Mouse (Mus musculus): ENCODE measurements around the gene Tbc1d24.

- TF ChIP-seq CTCF (IDR thresholded peaks at IDR 0.05; ENCODE audit: low read depth, low read length) = peak; percentile 92
- no peak for TF ChIP-seq POLR2A (IDR thresholded peaks at IDR 0.05; ENCODE audit: extremely low read depth, insufficient read depth, low read length)
Measured at GRCm38 (mm10) chr17:24151890-24152563, 53.3 kb downstream of the Tbc1d24 start.
